Mouse (Mus musculus) T-cell, adult 2 months (primary cell): ENCODE data around the gene Grip2.

ENCODE experiments used
- DNase-seq: peaks from one replicate; pipeline ENCODE4 v3.0.0; 2022; ENCODE audit warnings: low spot score

The Grip2 gene

DNA sequence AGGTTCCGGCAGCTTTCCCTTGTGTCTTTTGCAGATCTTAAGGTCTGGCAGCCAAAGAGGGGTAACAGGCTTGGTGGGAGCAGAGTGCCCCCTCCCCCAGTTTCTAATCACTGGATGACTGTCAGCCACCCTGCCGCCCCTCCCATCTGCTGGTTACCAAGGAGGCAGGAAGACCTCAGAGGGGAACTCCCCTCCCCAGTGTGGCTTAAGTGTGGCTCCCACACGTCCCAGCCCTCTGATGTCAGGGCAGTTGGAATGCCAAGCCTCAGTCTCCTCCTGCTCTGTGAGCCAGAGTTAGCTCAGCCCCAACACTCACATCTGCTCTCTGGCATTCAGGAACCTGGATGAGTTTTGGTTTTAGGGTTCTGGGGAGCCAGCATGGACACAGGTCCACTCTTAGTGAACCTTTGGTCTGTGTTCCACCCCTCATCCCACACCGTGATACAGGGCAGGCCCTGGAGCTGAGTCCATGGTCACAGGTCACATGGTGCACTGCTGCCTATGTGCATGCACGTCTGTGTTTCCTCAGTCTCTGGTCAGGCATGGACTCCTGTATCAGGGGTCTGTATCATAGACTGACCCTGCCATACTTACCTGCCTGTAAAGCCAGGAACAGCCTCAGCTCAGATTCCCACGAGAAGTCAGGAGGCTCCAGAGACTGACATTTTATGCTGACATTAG is 98.0 kb downstream of the Grip2 start:
- no peak for DNase-seq

GRCm38 (mm10) chr6:91727361-91727760 is 99.7 kb downstream of the Grip2 start:
- DNase-seq: no peak

DNA sequence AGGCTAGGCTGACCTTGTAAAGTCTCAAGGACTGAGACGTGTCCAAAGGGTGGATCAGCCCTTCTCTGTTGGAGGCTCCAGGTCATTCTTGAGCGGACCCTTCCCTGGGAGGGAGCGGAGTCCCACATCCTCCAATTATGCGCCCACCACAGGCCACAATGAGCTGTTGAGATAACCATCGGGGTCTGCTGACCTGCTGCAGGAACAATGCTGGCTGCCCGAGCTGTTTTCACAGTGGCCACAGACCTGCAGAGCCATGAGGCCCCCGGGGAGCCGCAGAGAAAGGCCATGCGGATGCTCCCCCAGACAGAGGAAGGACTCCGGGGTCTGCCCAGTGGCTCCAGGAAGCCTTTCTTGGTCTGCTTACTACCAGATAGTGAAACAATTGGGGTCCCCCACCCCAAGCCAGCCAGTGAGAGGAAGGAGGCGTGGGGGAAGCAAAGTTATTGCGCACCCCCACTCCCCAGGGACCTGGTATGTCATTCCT is 105.8 kb downstream of the Grip2 start:
- no peak for DNase-seq

- no peak for DNase-seq
Observed at GRCm38 (mm10) chr6:91720588-91721214, 106.3 kb downstream of the Grip2 start.

- DNase-seq: no peak
Observed at GRCm38 (mm10) chr6:91719865-91720533, 107.1 kb downstream of the Grip2 start.

DNA sequence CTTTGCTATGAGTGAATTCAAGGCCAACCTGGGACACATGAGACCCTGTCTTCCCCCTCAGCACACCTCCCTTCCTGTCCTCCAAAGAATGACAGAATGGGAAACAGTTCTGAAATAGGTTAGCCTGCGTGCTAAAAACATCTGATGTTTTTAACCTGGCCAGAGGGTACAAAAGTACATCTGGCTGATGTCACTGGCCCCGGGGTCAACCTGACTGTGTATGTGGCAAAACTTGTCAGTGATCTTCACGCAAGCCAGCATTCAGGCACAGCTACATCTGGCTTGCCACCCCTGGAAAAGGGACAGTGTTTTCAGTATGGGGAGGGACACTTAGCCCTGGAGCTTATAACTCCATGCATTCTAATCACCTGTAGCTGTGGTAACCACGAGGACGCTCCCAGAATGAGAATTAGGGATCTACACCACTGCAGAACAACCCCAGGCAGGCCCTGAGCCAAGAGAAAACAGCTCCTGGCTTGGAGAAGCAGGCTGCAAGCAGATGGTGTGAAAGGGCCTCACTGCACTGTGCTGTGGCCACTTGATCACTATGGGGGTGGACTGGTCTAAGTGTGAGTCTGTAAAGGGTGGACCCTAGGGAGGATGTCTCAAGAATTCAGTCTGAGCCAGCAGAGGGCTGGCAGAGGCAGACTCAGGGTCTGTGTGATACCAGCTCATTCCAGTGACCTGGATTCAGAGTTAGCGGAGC is 107.9 kb downstream of the Grip2 start:
- DNase-seq: no peak

GRCm38 (mm10) chr6:91718603-91719002 is 108.4 kb downstream of the Grip2 start:
- DNase-seq: no peak

GRCm38 (mm10) chr6:91718067-91718466 is 109.0 kb downstream of the Grip2 start:
- DNase-seq: no peak

GRCm38 (mm10) chr6:91715988-91716810 is 110.9 kb downstream of the Grip2 start:
- DNase-seq: no peak

DNA sequence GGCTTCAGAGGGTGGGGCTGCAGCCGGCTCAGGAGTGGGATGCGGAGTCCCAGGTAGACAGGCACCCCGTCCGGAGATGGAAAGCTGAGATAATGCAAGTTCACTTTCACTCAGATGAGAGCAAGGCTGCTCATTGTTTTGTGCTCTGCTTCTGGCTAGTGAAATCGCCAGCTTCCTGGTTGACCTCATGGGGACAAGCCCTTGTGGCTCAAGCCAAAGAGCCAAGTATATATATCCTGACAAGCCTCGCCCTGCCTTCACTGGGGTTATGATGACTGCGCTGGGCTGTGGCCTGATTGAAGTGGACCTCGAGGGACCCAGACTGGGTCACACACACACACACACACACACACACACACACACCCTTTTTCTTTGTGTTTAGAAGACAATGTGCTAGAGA is 112.0 kb downstream of the Grip2 start:
- no peak for DNase-seq

DNA sequence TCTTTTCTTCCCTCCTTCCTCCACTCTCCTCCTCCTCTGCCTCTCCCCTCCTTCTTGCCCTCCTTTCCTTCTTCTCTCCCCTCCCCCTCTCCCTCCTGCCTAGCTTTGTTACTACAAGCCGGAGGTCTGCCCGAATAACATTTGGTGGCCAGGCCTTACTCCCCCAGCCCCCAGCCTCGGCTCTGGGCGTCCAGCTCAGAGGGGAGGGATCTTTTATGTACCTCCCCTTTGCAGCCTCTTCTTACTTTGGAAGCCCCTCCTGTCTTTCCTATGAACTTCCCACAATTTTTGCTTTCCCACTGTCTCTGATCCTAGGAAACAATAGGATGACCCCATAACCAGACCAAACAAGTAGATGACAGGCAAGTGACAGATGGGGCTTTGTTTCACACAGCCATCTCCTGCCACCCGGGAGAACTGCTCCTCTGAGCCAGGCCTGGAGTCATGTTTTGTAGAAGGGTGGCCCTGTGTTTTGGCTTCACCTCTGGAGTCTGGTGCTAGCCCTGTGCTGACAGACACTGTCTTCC is 113.6 kb downstream of the Grip2 start:
- no peak for DNase-seq

DNA sequence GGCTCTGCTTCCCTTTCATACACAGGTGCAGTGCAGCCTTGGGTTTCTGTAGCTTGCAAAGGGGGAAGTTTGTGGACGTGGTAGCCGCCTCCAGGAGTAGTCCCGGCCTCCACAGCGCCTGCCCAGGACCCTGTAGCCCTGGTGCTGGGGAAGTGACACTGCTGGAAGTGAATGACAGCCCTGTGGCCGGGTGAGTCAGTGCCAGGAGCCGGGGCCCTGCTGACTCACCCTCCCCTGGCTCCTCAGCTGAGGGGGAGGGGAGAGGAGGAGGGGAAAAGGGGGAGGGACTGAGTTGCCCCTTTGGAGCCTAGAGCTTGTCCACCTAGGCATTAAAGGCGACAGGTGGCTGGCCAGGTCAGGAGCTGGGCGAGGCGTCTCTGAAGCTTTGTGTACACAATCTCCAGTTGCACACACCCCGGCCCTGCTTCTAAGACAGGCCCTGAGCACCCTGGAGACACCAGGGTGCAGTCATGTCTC is 114.2 kb downstream of the Grip2 start:
- no peak for DNase-seq

DNA sequence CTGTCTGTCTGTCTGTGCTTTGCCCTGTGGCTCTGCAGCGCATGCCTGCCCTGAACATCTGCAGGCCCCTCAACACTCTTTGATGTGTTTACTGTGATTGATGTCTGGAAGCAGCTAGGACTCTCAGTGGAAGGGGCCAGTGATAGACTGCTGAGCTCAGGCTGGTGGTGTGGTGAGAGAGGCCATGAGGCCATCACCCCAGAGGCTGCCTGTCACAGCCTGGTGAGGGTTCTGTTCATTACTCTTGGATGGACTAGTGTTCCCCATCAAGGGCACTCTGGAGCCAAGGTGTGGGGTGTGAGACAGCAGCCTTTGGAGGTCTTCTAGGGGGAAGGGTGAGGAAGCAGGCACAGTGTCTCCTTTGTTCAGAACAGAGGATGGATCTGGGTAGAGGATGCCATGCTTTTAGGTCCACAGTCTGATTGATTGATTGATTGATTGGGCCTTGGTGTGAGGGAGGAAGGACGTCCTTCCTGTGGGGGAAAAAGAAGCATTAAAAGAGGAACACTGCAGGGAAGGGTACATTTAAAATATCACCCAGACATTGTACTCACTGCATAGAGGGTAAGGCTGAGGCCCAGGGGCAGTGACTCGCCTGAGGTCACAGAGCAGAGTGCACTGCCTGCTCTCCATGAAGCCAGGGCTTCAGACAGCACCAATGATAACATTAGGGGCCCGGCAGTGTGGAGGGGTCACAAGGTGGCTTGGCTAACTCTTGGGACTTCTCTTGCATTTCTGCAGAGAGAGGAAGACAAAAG is 114.8 kb downstream of the Grip2 start:
- DNase-seq: no peak
